Mouse (Mus musculus): Measurements from ENCODE around the gene Saxo1.

- no peak for TF ChIP-seq CTCF (IDR thresholded peaks at IDR 0.05; ENCODE audit: low read depth, low read length)
- no peak for TF ChIP-seq EP300 (IDR thresholded peaks at IDR 0.05; ENCODE audit: insufficient read depth, low read depth, low read length)
- no peak for TF ChIP-seq POLR2A (IDR thresholded peaks at IDR 0.05; ENCODE audit: insufficient read depth, low read length)
Measured at GRCm38 (mm10) chr4:86395636-86396035, 162.5 kb downstream of the Saxo1 start.

Data from ES-Bruce4 (cell line).